8 mouse cellular contexts compared by ENCODE assay signal in the genomic region with DNA sequence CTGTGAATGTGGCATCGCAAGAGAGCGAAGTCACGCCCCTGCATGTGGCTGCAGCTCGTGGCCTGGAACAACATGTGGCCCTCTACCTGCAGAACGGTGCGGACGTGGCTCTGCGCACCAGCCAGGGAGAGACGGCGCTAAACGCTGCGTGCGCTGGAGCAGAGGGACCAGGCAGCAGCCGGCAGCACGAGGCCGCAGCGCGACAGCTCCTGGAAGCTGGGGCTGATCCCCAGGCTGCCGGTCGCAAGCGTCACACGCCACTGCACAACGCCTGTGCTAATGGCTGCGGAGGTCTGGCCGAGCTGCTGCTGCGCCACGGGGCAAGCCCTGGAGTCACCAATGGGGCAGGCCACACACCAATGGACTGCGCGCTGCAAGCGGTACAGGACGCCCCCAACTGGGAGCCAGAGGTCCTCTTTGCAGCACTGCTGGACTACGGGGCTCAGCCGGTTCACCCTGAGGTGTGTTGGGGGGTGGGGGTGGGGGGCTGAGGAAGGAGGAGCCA. TPM values are rescaled to one million over a fixed set of nuclear protein-coding genes. Genes with fewer than 3 reads are reported as not detected.
DNase-seq lines count a peak whose midpoint lies in the region; ATAC-seq and TF ChIP-seq lines count a peak whose summit lies in the region.

No protein-coding gene starts in this region.

- H3K4me3 ChIP-seq in layer of hippocampus, adult 2 months: peak overlapping the region; percentile 51
- H3K4me3 ChIP-seq in forebrain, embryonic 10.5 days: peak overlapping the region; percentile 56
- peak overlapping the region; percentile 39 for H3K4me3 ChIP-seq in kidney, embryonic 15.5 days (replicated peaks)

- H3K4me1 ChIP-seq in forebrain, embryonic 10.5 days: peaks cover 20% of the 10 kb centered on the region
- H3K4me1 ChIP-seq in kidney, embryonic 15.5 days: peaks cover 16% of the 10 kb centered on the region

- TF ChIP-seq CTCF in layer of hippocampus, adult 2 months (conservative IDR thresholded peaks at IDR 0.05): 0 out of 2 replicates have a peak, but pooled peaks have one; percentile 11

- DNase-seq in layer of hippocampus, adult 2 months (ENCODE audit: low spot score in 2 of 2): no peak
- no peak for DNase-seq in layer of hippocampus, adult 8-10 months (ENCODE audit: low spot score in 2 of 2)
- DNase-seq in adrenal gland, postnatal 14 days: peak; percentile 74
- peak; percentile 67 for DNase-seq in forebrain, embryonic 10.5 days (ENCODE audit: extremely low spot score, low spot score)
- no peak for DNase-seq in T-cell, adult 2 months (ENCODE audit: low spot score)
- no peak for DNase-seq in testis, postnatal 14 days (ENCODE audit: low spot score)

- no peaks in the 10 kb centered on the region for H3K9me3 ChIP-seq in forebrain, embryonic 10.5 days
- H3K9me3 ChIP-seq in kidney, embryonic 15.5 days (replicated peaks): no peaks in the 10 kb centered on the region

- H3K27ac ChIP-seq in layer of hippocampus, adult 2 months: no peak overlapping the region
- H3K27ac ChIP-seq in forebrain, embryonic 10.5 days: peak overlapping the region; percentile 83
- peak overlapping the region; percentile 41; the same call in 1 of the 2 replicates for H3K27ac ChIP-seq in kidney, embryonic 15.5 days

- ATAC-seq in kidney, embryonic 15.5 days (replicated peaks; ENCODE audit: low FRiP score): peak; percentile 93
- ATAC-seq in megakaryocyte-erythroid progenitor cell, adult 5-6 weeks (replicated peaks; ENCODE audit: low FRiP score, low TSS enrichment, poor library complexity, severe bottlenecking): peak; percentile 73

- H3K9ac ChIP-seq in kidney, embryonic 15.5 days: peak overlapping the region; percentile 16; the same call in 1 of the 2 replicates

- H3K36me3 ChIP-seq in forebrain, embryonic 10.5 days (replicated peaks): no peaks in the 10 kb centered on the region
- H3K36me3 ChIP-seq in kidney, embryonic 15.5 days: no peaks in the 10 kb centered on the region

- peak overlapping the region; percentile 77 for H3K4me2 ChIP-seq in kidney, embryonic 15.5 days

- peaks cover 34% of the 10 kb centered on the region for H3K27me3 ChIP-seq in forebrain, embryonic 10.5 days (ENCODE audit: poor library complexity, severe bottlenecking)
- peaks cover 5% of the 10 kb centered on the region; the same call in 1 of the 2 replicates for H3K27me3 ChIP-seq in kidney, embryonic 15.5 days

- under 1% methylated on average over 33 of the region's 33 CpGs for WGBS in forebrain, embryonic 10.5 days
- WGBS in kidney, embryonic 15.5 days: 2% methylated on average over 33 of the region's 33 CpGs

RNA-seq across cellular contexts. Expression of a gene that starts 7.9 kb away (rescaled TPM):
- 1 to 10 TPM; 2.0 TPM for total RNA-seq in layer of hippocampus, adult 2 months (2021)
- 1 to 10 TPM; 2.1 to 2.4 (median 2.2) TPM for total RNA-seq in layer of hippocampus, adult 8-10 months (2022)
- 0.11 and 0.19 TPM in 2 replicates for total RNA-seq in adrenal gland, postnatal 14 days (2021)
- polyA plus RNA-seq in forebrain, embryonic 10.5 days (2016; fragmentation: Nextera tagmentation; extraction: Ambion mirVana): 0.05 and 0.06 TPM in 2 replicates
- polyA plus RNA-seq in kidney, embryonic 15.5 days (2015; fragmentation: Nextera tagmentation; extraction: Ambion mirVana): 0.10 and 0.13 TPM in 2 replicates
- 2.2 and 2.5 TPM in 2 replicates for total RNA-seq in megakaryocyte-erythroid progenitor cell, adult 5-6 weeks (2014; fragmentation: Nextera tagmentation)
- 0.84 and 1.3 TPM in 2 replicates for total RNA-seq in megakaryocyte-erythroid progenitor cell, adult 5-6 weeks (2017)

RNA-seq across cellular contexts. Expression of a gene that starts 8.3 kb away (rescaled TPM):
- 10 to 100 TPM; 61.1 to 67.4 TPM for total RNA-seq in layer of hippocampus, adult 2 months (2021)
- 10 to 100 TPM; 61.4 to 72.0 (median 67.7) TPM for total RNA-seq in layer of hippocampus, adult 8-10 months (2022)
- total RNA-seq in adrenal gland, postnatal 14 days (2021): 40.1 and 40.4 TPM in 2 replicates
- polyA plus RNA-seq in forebrain, embryonic 10.5 days (2016; fragmentation: Nextera tagmentation; extraction: Ambion mirVana): 44.9 and 46.0 TPM in 2 replicates
- polyA plus RNA-seq in kidney, embryonic 15.5 days (2015; fragmentation: Nextera tagmentation; extraction: Ambion mirVana): 48.9 and 57.9 TPM in 2 replicates
- total RNA-seq in megakaryocyte-erythroid progenitor cell, adult 5-6 weeks (2014; fragmentation: Nextera tagmentation): 14.5 and 19.8 TPM in 2 replicates
- total RNA-seq in megakaryocyte-erythroid progenitor cell, adult 5-6 weeks (2017): 10.0 and 27.4 TPM in 2 replicates

RNA-seq across cellular contexts. Expression of a gene that starts 20.0 kb away (rescaled TPM):
- total RNA-seq in layer of hippocampus, adult 2 months (2021): 100 to 1,000 TPM; 165 to 169 TPM
- total RNA-seq in layer of hippocampus, adult 8-10 months (2022): 100 to 1,000 TPM; 153 to 169 (median 157) TPM
- total RNA-seq in adrenal gland, postnatal 14 days (2021): 47.9 and 53.4 TPM in 2 replicates
- 14.1 and 15.6 TPM in 2 replicates for polyA plus RNA-seq in forebrain, embryonic 10.5 days (2016; fragmentation: Nextera tagmentation; extraction: Ambion mirVana)
- polyA plus RNA-seq in kidney, embryonic 15.5 days (2015; fragmentation: Nextera tagmentation; extraction: Ambion mirVana): 12.3 and 14.0 TPM in 2 replicates
- 23.2 and 34.0 TPM in 2 replicates for total RNA-seq in megakaryocyte-erythroid progenitor cell, adult 5-6 weeks (2014; fragmentation: Nextera tagmentation)
- total RNA-seq in megakaryocyte-erythroid progenitor cell, adult 5-6 weeks (2017): 18.3 and 21.5 TPM in 2 replicates

RNA-seq across cellular contexts. Expression of a gene that starts 27.8 kb away (rescaled TPM):
- 1 to 10 TPM; 1.0 to 1.1 TPM for total RNA-seq in layer of hippocampus, adult 2 months (2021)
- total RNA-seq in layer of hippocampus, adult 8-10 months (2022): 1 to 10 TPM in 1 of 4 experiments, under 1 TPM in 3; 0.62 to 1.2 (median 0.64) TPM
- total RNA-seq in adrenal gland, postnatal 14 days (2021): 1.7 and 2.3 TPM in 2 replicates
- polyA plus RNA-seq in forebrain, embryonic 10.5 days (2016; fragmentation: Nextera tagmentation; extraction: Ambion mirVana): 27.3 TPM in 2 replicates
- polyA plus RNA-seq in kidney, embryonic 15.5 days (2015; fragmentation: Nextera tagmentation; extraction: Ambion mirVana): 18.1 and 22.2 TPM in 2 replicates
- total RNA-seq in megakaryocyte-erythroid progenitor cell, adult 5-6 weeks (2014; fragmentation: Nextera tagmentation): 36.4 and 48.1 TPM in 2 replicates
- total RNA-seq in megakaryocyte-erythroid progenitor cell, adult 5-6 weeks (2017): 7.5 and 12.3 TPM in 2 replicates

RNA-seq across cellular contexts. Expression of a gene that starts 43.1 kb away (rescaled TPM):
- 100 to 1,000 TPM; 122 to 138 TPM for total RNA-seq in layer of hippocampus, adult 2 months (2021)
- total RNA-seq in layer of hippocampus, adult 8-10 months (2022): 100 to 1,000 TPM; 106 to 122 (median 120) TPM
- total RNA-seq in adrenal gland, postnatal 14 days (2021): 102 and 106 TPM in 2 replicates
- polyA plus RNA-seq in forebrain, embryonic 10.5 days (2016; fragmentation: Nextera tagmentation; extraction: Ambion mirVana): 95.5 and 98.7 TPM in 2 replicates
- 95.3 and 100 TPM in 2 replicates for polyA plus RNA-seq in kidney, embryonic 15.5 days (2015; fragmentation: Nextera tagmentation; extraction: Ambion mirVana)
- total RNA-seq in megakaryocyte-erythroid progenitor cell, adult 5-6 weeks (2014; fragmentation: Nextera tagmentation): 90.4 and 102 TPM in 2 replicates
- total RNA-seq in megakaryocyte-erythroid progenitor cell, adult 5-6 weeks (2017): 162 and 180 TPM in 2 replicates

Comparison
In these comparisons a context has a peak if more than half of its experiments do, and no peak if none do; other contexts are left out.
1. DNase-seq: peak in adrenal gland, postnatal 14 days (single experiment) and forebrain, embryonic 10.5 days (single experiment); none in layer of hippocampus, adult 2 months (0 of 2), layer of hippocampus, adult 8-10 months (0 of 2), T-cell, adult 2 months (single experiment) and testis, postnatal 14 days (single experiment).
2. Peak in every context shown above with its lines, with median percentiles within 50 percentile points of each other: H3K4me3 ChIP-seq.